Mouse (Mus musculus): Measurements from ENCODE around the gene Usp31. TPM values are rescaled to one million over a fixed set of nuclear protein-coding genes. Genes with fewer than 3 reads are reported as not detected.

Usp31 gene
- total and polyA plus RNA-seq, 2 experiments from 2014 or later = 0.48 to 18.8 TPM

DNA sequence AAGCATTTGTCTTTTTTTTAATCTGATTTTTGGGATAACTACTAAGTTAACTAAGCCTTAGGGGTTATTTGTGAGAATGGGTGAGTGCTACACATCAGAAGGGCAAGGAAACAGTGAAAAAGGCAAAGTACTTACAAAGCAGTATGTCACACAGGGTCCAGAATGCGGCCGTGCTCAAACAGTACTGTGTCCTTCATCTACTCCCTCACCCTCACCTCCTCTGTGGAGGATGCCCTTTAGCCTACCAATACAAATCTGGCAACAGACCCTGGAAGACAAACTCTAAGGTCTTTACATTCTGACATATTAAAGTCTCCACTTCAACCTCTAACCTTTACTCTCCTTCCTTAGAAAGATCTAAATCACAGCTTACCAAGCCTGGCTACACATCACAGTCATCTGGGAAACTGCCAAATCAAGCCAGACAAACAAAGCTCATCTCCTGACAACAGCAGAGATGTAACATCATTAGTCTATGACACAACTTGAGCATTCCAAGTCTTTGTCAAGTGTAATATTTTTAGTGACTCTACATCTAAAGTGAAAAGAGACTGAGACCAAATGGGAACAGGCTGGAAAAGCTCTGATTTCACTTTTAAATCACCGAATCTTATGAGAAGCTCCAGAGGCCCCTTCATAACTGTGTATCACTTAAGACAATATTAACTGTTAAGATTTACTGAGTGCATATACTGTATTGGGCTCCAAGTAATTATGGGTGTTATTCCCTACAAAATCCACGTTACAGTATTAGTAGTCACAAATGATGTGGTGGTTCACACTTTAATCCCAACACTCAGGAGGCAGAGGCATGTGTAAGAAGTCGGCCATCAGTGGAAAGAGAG lies 21.7 kb downstream of the Usp31 start:
- Histone ChIP-seq H3K27ac (ENCODE audit: low read depth) (no peak overlapping the region), H3K9me3 (replicated peaks; ENCODE audit: control insufficient read depth, low read length) (no peaks in the 10 kb centered on the region), H3K4me1 (ENCODE audit: control insufficient read depth, insufficient read depth) (no peaks in the 10 kb centered on the region), H3K4me3 (ENCODE audit: low read depth, low read length) (no peak overlapping the region), H3K9ac (replicated peaks; ENCODE audit: low read depth, low read length) (no peak overlapping the region), H3K4me2 (ENCODE audit: low read depth, low read length) (no peak overlapping the region), H3K36me3 (replicated peaks; ENCODE audit: control insufficient read depth, insufficient read depth, low read length) (no peaks in the 10 kb centered on the region), H3K27me3 (ENCODE audit: control insufficient read depth, insufficient read depth, low read length) (no peaks in the 10 kb centered on the region)
- 89% methylated on average over 5 of the region's 5 CpGs for WGBS
- TF ChIP-seq CTCF (IDR thresholded peaks at IDR 0.05; ENCODE audit: low read depth) (no peak), EP300 (IDR thresholded peaks at IDR 0.05; ENCODE audit: low read depth) (no peak)
- ATAC-seq (ENCODE audit: insufficient read depth, low read depth) = no peak
- no peak for DNase-seq (ENCODE audit: low spot score)

DNA sequence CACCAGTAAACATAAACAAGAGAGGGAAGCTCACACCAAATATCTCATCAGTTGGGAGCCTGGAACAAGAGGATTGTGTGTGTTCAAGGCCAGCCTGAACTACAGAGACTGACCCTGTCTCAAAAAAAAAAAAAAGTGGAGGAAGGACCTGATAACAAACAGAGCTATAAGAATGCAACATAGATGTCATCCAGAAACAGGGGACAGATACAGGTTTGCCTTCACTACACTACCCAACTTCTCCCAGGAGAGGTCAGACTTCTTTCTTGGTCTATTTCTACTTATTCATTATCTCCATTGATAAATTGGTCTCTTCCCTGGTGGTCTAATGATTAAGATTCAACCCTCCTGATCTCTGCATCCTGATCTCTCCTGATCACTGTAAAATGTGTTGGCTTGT lies 25.9 kb downstream of the Usp31 start:
- Histone ChIP-seq H3K9ac (replicated peaks; ENCODE audit: low read depth, low read length) (no peak overlapping the region), H3K9me3 (replicated peaks; ENCODE audit: control insufficient read depth, low read length) (no peaks in the 10 kb centered on the region), H3K4me1 (ENCODE audit: control insufficient read depth, insufficient read depth) (no peaks in the 10 kb centered on the region), H3K4me3 (ENCODE audit: low read depth, low read length) (no peak overlapping the region), H3K36me3 (replicated peaks; ENCODE audit: control insufficient read depth, insufficient read depth, low read length) (peaks cover 11% of the 10 kb centered on the region), H3K4me2 (ENCODE audit: low read depth, low read length) (no peak overlapping the region), H3K27ac (ENCODE audit: low read depth) (no peak overlapping the region), H3K27me3 (ENCODE audit: control insufficient read depth, insufficient read depth, low read length) (no peaks in the 10 kb centered on the region)
- ATAC-seq (ENCODE audit: insufficient read depth, low read depth) = no peak
- TF ChIP-seq EP300 (IDR thresholded peaks at IDR 0.05; ENCODE audit: low read depth) (no peak), CTCF (IDR thresholded peaks at IDR 0.05; ENCODE audit: low read depth) (no peak)
- no peak for DNase-seq (ENCODE audit: low spot score)

GRCm38 (mm10) chr7:121677105-121677753 lies 29.8 kb downstream of the Usp31 start:
- no peak for TF ChIP-seq CTCF (IDR thresholded peaks at IDR 0.05; ENCODE audit: low read depth)
- TF ChIP-seq EP300 (IDR thresholded peaks at IDR 0.05; ENCODE audit: low read depth) = no peak
- WGBS = 40% methylated on average over 4 of the region's 4 CpGs
- Histone ChIP-seq H3K4me1 (ENCODE audit: control insufficient read depth, insufficient read depth) (no peaks in the 10 kb centered on the region), H3K4me2 (ENCODE audit: low read depth, low read length) (no peak overlapping the region), H3K9ac (replicated peaks; ENCODE audit: low read depth, low read length) (no peak overlapping the region), H3K27me3 (ENCODE audit: control insufficient read depth, insufficient read depth, low read length) (no peaks in the 10 kb centered on the region), H3K9me3 (replicated peaks; ENCODE audit: control insufficient read depth, low read length) (no peaks in the 10 kb centered on the region), H3K27ac (ENCODE audit: low read depth) (no peak overlapping the region), H3K4me3 (ENCODE audit: low read depth, low read length) (no peak overlapping the region), H3K36me3 (replicated peaks; ENCODE audit: control insufficient read depth, insufficient read depth, low read length) (peaks cover 16% of the 10 kb centered on the region)
- DNase-seq (ENCODE audit: low spot score) (no peak), ATAC-seq (ENCODE audit: insufficient read depth, low read depth) (no peak)

DNA sequence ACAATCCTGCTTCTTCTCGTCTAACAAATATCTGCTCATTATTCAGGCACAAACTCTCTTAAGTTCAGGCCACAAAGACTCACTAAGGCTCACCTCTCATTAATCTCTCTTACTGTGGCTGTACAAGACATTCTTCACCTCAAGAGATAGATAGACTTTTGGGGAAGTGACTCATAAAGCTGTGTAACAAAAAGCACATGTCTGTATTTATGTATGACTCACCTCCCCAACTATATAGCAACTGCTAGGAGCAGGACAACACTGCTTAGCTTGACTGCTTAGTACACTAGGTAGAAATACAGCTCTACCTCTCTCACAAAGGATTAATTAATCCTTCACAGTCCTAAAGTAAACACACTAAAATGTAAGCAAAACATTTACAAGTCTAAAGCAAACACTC lies 46.3 kb downstream of the Usp31 start:
- H3K9ac ChIP-seq (replicated peaks; ENCODE audit: low read depth, low read length) = no peak overlapping the region
- no peak overlapping the region for H3K27ac ChIP-seq (ENCODE audit: low read depth)
- H3K4me3 ChIP-seq (ENCODE audit: low read depth, low read length) = no peak overlapping the region
- DNase-seq (ENCODE audit: low spot score) = no peak
- peaks cover 4% of the 10 kb centered on the region; the same call in 1 of the 2 replicates for H3K4me1 ChIP-seq (ENCODE audit: control insufficient read depth, insufficient read depth)
- no peaks in the 10 kb centered on the region for H3K27me3 ChIP-seq (ENCODE audit: control insufficient read depth, insufficient read depth, low read length)
- TF ChIP-seq CTCF (IDR thresholded peaks at IDR 0.05; ENCODE audit: low read depth) = no peak
- TF ChIP-seq EP300 (IDR thresholded peaks at IDR 0.05; ENCODE audit: low read depth) = no peak
- no peaks in the 10 kb centered on the region for H3K9me3 ChIP-seq (replicated peaks; ENCODE audit: control insufficient read depth, low read length)
- H3K36me3 ChIP-seq (replicated peaks; ENCODE audit: control insufficient read depth, insufficient read depth, low read length) = peaks cover 47% of the 10 kb centered on the region
- ATAC-seq (ENCODE audit: insufficient read depth, low read depth) = no peak
- WGBS = 71% methylated on average over 1 of the region's 1 CpGs
- H3K4me2 ChIP-seq (ENCODE audit: low read depth, low read length) = no peak overlapping the region

GRCm38 (mm10) chr7:121658866-121659265 lies 48.2 kb downstream of the Usp31 start:
- Histone ChIP-seq H3K9me3 (replicated peaks; ENCODE audit: control insufficient read depth, low read length) (no peaks in the 10 kb centered on the region), H3K4me2 (ENCODE audit: low read depth, low read length) (no peak overlapping the region), H3K36me3 (replicated peaks; ENCODE audit: control insufficient read depth, insufficient read depth, low read length) (peaks cover 41% of the 10 kb centered on the region), H3K27ac (ENCODE audit: low read depth) (no peak overlapping the region), H3K27me3 (ENCODE audit: control insufficient read depth, insufficient read depth, low read length) (no peaks in the 10 kb centered on the region), H3K4me1 (ENCODE audit: control insufficient read depth, insufficient read depth) (peaks cover 4% of the 10 kb centered on the region; the same call in 1 of the 2 replicates), H3K4me3 (ENCODE audit: low read depth, low read length) (no peak overlapping the region), H3K9ac (replicated peaks; ENCODE audit: low read depth, low read length) (no peak overlapping the region)
- DNase-seq (ENCODE audit: low spot score) (no peak), ATAC-seq (ENCODE audit: insufficient read depth, low read depth) (no peak)
- TF ChIP-seq CTCF (IDR thresholded peaks at IDR 0.05; ENCODE audit: low read depth) (no peak), EP300 (IDR thresholded peaks at IDR 0.05; ENCODE audit: low read depth) (no peak)
- 90% methylated on average over 7 of the region's 7 CpGs for WGBS

Measured in heart, postnatal 0 days (tissue).